Mouse (Mus musculus): ENCODE results near the gene Rspo3.

Rspo3 gene

DNA sequence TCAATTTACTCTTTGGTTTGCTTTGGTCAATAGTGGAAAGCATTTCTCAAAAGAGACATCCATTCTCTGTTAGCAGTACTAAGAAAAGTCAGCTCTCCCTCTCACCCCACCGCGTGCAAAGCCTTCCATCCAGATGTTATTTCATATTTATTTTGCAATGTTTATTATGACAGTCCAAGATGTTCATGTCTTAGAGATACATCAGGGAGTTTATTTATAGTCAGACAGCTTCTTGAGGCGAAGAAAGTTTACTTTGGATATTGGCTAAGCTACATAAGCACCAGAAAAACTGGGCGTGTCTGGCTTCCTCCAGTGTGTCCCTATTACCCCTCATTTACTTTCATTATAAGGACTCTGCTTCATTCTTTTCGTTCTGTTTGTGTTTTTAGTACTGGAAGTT lies 94.4 kb downstream of the Rspo3 start:
- in situ Hi-C loops (cut with MboI, MseI), result no loop called here

DNA sequence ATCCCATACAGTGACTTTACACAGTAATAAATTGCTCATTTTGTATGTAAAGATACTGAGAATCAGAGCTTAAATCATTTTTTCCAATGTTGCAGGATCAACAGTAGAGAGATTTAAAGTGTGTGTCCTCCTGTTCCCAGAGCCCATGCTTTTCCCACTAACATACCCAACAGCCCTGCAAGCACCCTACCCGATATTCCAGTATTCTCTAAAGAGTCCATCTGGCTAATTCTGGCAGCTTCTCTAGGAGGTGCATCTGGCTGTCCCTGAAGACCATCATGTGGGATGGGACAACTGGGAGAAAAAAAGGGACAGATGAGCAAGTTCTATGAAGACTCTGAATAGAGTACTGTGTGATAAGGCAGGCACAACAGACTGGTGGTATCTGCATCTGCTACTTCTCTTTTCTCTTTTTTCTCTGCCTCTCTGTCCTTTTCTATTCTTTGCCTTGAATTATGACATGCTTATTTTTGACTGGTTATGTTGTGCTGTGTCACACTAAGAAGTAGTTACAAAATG lies 102.7 kb downstream of the Rspo3 start:
- in situ Hi-C loops (cut with MboI, MseI), result no loop called here

DNA sequence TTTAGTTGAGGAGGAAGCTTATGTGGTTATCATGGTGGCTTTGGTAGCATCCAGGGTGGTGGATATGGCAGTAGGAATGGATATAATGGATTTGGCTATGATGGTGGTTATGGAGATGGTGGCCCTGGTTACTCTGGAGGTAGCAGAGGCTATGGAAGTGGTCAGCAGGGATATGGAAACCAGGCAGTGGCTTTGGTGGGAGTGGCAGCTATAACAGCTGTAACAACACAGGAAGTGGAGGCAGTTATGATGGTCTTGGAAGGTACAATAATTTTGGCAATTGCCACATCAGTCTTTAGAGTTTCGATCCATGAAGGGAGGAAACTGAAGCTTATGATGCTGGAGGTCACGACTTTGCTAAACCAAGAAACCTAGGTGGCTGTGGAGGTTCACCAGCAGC lies 109.0 kb downstream of the Rspo3 start:
- in situ Hi-C loops (cut with MboI, MseI), result no loop called here

DNA sequence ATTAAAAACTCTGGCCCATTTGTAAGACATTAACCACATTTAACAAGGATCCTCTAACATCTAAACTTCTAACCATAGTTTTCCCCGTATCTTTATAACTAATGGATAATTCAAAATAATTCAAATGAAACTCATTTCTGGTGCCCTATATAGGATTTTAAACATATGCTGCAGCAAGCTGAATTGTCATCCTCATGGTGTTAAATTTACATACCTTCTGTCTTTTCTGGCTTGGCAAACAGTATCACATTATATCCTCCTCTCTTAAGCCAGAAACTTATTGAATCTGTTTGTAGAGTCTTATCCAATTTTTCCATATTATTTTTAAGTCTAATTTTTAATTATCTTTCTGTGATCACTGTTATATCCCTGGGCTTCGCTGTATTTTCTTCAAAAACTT lies 111.1 kb downstream of the Rspo3 start:
- in situ Hi-C loops (cut with MboI, MseI), result no loop called here

DNA sequence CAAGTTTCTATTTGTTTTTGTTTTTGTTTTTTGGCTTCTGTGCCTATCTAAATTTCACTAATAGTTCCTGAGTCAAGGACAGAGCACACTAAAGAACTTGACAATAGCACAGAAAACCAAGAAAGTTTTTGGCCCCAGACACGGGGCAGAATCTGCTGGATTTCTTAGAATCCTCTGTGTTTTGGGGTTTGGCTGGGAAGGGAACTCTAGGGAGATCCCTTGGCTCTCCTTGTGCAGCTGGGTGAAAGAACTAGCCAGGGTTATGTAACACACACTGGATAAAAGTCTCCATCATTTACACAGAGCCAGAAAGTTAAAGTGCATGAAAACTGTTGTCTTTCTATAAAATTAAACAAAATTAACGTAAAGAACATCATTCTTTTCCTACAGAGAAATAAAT lies 121.3 kb downstream of the Rspo3 start:
- in situ Hi-C loops (cut with MboI, MseI), result loop anchor here (10.0 kb wide), 1 partner anchor 1040 kb away; no protein-coding TSS in a partner anchor

DNA sequence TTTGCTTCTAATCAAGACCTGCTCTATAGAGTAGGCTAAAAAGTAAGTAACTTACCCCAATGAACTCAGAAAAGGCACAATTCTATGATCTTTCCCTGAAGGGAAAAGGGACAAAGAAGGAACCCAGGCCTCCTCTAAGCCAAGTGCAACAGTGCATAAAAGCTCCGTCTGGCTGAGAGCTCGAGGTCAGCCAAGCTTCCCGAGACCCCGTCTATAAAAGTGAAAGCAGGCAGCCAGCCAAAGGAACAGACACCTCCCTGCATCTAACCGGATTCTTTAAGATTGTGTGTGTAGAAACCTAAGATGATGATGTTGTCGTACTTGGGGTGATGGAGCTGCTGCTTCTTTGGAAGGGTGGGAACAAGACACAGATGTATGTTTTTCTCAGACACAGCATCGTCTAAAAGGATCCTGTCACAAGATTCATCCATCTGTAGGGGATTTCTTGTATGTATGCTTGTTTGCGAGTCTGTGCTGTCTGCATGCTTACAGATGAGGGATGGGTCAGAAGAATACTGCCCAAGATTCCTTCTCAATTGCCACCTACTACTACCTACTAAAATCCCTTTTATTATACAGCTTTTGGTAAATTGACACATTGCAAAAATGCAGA lies 132.9 kb downstream of the Rspo3 start:
- in situ Hi-C loops (cut with MboI, MseI), result no loop called here
